Mouse (Mus musculus) layer of hippocampus, adult 8-10 months (tissue): ENCODE measurements around the gene Myh6. TPM values are rescaled to one million over a fixed set of nuclear protein-coding genes. Genes with fewer than 3 reads are reported as not detected.
"Not testable (repeated sequence)": the region's sequence is repeated elsewhere in the genome, so short reads cannot be mapped to it uniquely, and the experiment has no call there.

ENCODE experiments used
- DNase-seq, 2 experiments: peaks; one replicate each; pipeline ENCODE4 v3.0.0; 2022; ENCODE audit warnings: low spot score in 2 of 2
- total RNA-seq, 4 experiments: library from RNA; stranded (reverse); gene quantifications; 2 replicates each; pipeline ENCODE4 v1.2.4; 2022

Gene Myh6
- total RNA-seq = 1 to 10 TPM; 1.7 to 5.4 (median 2.6) TPM

GRCm38 (mm10) chr14:54966320-54966977 lies at the start of gene Myh6:
Gene Myh6 (minus strand): TSS chr14:54966927.
- DNase-seq = no peak

GRCm38 (mm10) chr14:55015767-55016111 lies 49.0 kb upstream of the Myh6 start:
- no peak for DNase-seq

GRCm38 (mm10) chr14:55014991-55015766 lies 48.5 kb upstream of the Myh6 start, which contains the start of gene Ngdn:
Gene Ngdn (plus strand): TSS chr14:55015454.
- peak; percentile 99 to 100 for DNase-seq

DNA sequence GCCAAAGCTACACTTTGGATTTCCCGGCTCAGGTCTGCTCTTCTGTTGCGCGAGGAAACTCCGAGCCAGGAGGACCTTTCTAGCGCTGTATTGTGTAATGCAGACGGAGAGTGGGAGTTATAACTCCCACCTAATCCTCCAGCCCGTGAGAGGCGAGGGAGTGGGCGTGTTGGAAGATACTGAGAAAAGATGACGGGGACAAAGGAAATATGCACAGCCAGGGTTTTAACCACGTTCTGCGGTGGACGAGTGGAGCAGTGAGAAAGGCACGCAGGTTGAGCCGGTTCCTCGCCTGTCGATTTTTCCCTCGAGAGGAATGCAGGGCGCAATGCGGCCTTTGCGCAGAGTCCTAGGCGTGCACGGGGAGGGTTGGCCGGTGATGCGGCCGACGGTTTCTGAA lies 47.9 kb upstream of the Myh6 start:
- peak; percentile 73 to 76 for DNase-seq

- DNase-seq = no peak
These were observed 44.4 kb upstream of the Myh6 start for GRCm38 (mm10) chr14:55011116-55011515.

- no peak for DNase-seq
These were observed 41.7 kb upstream of the Myh6 start for GRCm38 (mm10) chr14:55008417-55008816.

DNA sequence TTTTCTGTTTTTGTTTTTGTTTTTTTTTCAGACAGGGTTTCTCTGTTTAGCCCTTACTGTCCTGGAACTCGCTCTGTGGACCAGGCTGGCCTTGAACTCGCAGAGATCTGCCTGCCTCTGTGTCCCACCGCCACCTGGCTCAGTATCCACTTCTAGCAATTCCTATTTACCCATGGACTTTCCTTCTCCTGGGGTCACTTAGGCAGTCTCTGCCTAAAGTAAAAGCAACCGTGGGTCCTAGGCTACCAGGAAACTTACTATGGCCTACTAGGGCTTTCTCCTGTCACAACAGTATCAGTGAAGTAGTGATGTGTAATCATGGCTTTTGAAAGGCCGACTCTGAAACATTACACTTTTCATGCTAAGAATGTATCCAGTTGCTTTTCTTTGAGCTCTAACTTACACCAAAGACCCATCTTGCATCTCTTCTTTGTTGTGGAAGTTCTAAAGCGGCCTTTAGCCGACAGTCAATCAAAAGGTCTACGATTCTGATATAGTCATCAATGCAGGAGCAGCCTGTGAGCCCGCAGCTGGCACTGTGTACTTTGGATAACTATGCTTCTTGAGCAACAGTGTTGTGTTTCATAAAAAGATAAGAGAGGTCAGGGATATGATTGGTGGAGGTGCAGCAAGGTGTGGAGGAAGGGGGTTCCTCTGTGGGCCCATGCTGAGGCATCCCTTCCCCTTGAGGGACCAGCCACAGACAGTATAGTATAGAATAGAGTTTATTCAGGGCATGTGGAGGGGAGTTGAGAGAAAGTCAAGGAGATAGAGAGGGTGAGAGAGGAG lies 40.6 kb upstream of the Myh6 start:
- DNase-seq = no peak

GRCm38 (mm10) chr14:55006541-55006940 lies 39.8 kb upstream of the Myh6 start:
- no peak for DNase-seq

DNA sequence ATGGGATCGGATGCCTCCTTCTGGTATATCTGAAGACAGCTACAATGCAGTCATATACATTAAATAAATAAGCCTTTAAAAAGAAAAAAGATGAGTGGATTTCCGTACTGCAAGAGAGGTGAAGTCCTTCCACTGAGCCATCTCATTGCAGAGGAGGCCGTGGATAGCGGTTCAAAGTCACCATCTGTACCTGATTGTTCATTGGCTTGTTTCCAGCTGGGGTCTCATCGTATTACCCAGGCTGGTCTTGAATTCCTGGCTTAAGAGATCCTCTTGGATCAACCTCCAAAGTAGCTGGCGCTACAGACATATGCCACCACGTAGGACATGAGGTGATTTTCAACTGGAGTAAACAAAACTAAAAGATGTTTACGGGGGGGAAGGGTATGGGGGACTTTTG lies 39.2 kb upstream of the Myh6 start:
- DNase-seq = no peak

DNA sequence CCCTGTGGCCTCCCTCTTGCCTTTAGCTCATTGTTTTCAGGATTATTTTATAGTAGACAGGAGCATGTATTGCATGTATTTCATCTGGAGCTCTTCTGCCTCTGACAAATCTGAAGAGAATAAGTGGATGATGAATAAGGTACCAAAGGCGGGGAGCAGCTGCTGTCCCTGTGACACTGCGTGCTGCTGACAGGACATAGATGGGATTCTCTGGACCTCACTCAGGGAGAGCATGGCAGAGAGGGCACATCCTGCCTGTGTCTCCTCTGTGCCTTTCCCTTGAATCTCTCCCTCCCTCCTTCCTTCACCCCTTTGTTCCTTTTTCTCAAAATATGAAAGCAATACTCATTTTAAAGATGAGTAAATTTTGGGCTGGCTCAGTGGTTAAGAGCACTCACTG lies 38.8 kb upstream of the Myh6 start:
- no peak for DNase-seq

DNA sequence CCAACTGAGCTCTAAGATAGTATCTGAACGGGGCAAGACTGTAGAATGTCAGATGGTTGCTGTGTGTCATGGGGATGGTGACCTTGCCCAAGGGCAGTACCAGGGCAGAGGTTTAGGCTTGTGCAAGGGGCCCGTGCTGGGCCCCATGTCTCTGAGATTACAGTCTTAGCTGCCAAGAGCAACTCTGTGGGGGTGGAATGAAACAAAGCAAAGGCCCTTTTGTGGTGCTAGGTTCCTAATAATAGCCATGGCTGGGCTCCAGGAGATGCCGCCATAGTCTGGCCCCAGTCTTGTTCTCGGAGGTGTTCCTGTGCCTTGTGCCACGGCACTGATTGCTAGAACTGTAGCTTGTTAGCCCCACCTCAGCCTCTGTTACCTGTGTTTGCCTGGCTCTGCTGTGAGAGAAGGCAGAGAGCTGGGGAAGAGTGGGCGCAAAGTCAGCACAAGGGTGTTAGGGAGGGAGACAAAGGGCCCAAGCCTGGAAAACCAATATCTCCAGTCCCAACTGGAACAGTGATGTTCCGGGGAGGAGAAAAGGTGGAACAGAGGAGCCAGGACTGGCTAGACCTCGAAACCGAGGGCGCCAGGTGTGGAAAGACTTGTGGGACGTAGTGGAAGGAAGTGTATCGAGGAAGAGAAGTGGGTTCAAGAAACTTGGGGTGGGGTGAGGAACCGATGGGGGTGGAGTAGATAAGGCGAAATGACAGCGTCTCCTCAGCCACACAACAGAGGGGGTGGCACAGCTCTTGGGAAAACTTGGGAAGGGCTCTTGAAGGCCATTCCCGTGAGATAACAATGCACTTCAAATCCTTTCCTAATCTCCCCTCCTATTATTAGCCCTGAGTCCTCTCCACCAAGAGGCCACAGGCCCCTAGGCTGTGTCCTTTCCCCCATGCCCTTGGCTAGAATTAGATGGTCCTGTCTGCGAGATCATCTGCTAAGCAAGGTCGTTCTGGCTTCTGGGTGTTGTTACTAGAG lies 37.4 kb upstream of the Myh6 start:
- no peak for DNase-seq

- no peak for DNase-seq
These were observed 36.0 kb upstream of the Myh6 start for GRCm38 (mm10) chr14:55002687-55003120.

DNA sequence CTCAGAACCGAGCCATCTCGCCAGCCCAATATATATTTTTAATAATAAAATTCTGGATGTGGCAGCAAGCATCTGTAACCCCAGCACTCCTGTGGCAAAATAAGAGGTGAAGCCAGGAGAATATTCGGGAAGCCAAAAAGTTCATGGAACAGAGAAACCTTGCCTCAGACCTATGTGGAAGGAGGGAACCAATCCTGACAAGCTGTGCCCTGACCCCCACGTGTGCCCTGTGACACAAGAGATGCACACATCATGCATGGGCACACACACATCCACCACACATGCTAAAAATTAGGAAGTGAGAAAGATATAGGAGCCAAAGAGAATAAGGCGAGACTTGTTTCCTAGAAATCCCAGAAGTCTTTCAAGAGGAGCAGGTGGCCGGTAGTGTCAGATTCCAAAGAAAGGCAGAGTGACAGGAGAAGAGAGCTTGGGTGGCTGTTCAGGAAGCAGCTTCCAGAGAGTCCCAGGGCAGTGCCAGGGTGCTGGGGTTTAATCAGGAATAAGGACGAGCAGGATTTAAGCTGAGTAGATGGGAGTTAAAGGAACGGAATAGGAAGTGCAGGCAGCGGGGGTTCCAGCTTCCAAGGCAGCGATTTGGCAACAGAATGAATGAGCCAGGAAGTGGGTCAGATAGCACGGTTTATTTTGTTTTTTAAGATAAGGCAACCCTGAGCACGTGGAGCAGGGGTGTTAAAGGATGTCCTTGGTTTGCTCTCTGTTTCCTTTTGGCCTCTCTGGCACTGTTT lies 35.4 kb upstream of the Myh6 start:
- no peak for DNase-seq

DNA sequence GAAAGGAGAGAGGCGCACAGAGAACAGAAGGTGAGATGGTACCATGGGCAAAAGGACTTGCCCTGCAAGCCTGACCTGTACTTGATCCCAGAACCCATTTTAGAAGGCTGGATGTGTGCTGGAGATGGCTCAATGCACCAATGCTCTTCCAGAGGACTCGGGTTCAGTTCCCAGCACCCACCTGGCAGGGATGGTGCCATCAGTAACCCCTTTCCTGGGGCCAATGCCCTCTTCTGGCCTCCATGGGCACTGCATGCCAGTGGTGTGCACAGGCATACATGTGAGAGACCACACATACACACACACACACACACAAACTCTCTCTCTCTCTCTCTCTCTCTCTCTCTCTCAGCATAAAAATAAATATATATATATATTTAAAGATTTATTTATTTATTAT lies 34.7 kb upstream of the Myh6 start:
- no peak for DNase-seq

DNA sequence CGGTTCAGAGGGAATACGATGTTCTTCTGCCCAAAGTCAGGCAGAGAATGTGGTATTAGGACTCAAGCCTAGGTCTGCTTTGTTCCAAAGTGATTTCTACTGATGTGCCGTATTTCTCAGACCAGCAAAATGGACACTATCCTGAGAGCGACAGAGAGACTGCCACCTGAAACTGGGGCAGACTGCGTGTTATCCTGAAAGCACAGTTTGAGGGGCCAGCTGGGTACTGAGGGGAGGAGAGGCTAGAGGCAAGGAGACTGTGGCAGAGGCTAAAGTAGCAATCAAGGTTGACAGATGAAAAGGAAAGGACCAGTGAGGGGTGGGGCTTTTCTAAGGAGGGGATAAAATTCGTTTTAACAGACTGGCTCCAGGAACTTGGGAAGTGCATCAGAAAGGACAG lies 34.1 kb upstream of the Myh6 start:
- no peak for DNase-seq

DNA sequence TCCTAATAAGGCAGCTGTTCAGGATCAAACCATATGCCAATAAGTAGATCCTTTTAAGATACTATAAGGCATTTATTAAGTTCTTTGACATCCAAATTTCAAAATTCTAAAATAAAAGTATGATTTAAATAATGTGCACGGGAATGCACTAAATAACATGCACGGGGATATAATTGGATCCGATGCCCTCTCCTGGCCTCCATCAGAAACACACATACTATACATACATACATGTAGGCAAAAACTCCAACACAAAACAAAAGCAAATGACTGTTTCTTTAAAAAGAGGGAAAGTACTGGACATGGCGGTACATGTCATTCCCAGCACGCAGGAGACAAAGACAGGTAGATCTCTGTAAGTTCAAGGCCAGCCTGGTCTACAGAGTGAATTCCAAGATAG lies 33.1 kb upstream of the Myh6 start:
- DNase-seq = not testable (repeated sequence)

DNA sequence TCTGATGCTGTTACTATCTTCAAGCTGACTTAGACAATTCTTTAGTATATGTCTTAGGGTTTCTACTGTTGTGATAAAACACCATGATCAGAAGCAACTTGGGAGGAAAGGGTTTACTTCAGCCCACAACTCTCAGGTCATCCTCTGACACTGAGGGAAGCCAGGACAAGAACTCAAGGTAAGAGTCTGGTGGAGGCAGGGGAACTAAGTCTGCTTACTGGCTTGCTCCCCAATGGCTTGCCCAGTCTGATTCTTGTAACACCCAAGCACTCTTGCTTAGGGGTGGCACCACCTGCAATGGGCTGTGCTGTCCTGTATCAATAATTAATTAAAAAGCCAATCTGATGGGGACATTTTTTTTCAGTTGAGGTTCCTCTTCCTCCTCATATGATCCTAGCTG lies 32.0 kb upstream of the Myh6 start:
- DNase-seq = no peak

- DNase-seq = no peak
These were observed 30.6 kb upstream of the Myh6 start for GRCm38 (mm10) chr14:54997297-54997696.

- DNase-seq = no peak
These were observed 30.1 kb upstream of the Myh6 start for GRCm38 (mm10) chr14:54996793-54997192.

GRCm38 (mm10) chr14:54995457-54996138 lies 28.9 kb upstream of the Myh6 start:
- DNase-seq = peak; percentile 46 to 59
